Mouse (Mus musculus) adrenal gland, adult 8-10 months (tissue): ENCODE results near the gene Soga1. TPM values are rescaled to one million over a fixed set of nuclear protein-coding genes. Genes with fewer than 3 reads are reported as not detected.
A peak's percentile ranks its signal among the peaks of the same experiment; 100 is the strongest.

Source experiments
- DNase-seq: peaks from one replicate; pipeline ENCODE4 v3.0.0; 2022
- total RNA-seq, 4 experiments: library from RNA; stranded (reverse); gene quantifications; 2 replicates each; pipeline ENCODE4 v1.2.4; 2022

Soga1 gene
- total RNA-seq, 4 experiments from 2014 or later, result 38.6 to 50.0 (median 46.5) TPM

- no peak for DNase-seq
Measured at GRCm38 (mm10) chr2:157060557-157061305, 18.3 kb downstream of the Soga1 start.

DNA sequence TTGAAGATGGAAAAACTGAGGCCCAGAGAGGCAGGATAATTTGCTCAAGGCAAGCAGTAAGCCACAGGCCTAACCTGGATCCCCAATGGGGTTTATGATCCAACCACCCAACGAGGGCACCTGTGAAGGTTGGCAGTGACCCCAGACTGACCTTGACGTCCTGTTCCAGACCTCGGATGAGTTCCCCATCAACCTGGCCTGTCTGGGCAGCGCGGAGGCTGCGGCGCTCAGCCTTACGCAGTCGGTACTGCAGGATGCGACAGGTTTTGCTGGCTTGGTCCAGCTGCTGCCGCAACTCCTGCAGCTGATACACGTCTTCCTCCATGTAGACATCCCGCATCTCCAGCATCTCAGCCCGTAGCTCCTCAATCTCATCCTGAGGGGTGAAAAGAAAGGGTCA, 19.0 kb downstream of the Soga1 start:
- no peak for DNase-seq

GRCm38 (mm10) chr2:157059166-157059565, 19.9 kb downstream of the Soga1 start:
- no peak for DNase-seq

GRCm38 (mm10) chr2:157058342-157058998, 20.6 kb downstream of the Soga1 start:
- no peak for DNase-seq

DNA sequence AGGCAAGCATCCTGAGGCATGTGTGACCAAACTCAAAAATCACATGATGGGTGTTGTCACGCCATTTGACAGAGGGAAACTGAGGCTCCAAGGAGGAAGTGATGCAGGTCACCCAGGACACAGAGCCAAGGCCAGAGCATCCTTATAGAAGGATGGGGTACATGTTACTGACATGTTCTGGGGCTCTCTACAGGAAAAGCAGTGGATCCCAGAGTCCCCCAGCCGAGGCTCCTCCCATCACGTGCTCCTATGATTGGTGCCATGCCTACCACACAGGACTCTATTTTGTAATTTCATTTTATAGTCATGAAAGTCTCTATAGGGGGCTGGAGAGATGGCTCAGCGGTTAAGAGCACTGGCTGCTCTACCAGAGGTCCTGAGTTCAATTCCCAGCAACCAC, 21.3 kb downstream of the Soga1 start:
- no peak for DNase-seq

DNA sequence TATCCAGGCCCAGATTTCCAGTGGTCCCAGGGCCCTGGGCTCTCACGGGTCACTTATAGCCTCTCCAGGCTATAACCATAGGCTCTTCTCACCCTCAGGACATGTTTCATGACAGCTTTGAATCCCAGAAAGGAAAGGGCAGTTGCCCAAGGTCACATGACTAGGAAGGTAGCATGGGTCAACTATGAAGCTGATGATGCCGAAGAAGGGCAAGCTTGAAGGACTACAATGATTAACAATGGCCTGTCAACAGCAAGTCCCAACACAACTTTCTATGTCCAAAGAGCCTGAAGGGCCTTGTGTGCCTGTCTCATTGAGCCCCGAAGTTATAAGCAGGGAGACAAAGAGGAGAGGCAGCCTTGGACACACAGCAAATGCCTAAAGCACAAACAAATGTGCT, 21.9 kb downstream of the Soga1 start:
- DNase-seq, result no peak

DNA sequence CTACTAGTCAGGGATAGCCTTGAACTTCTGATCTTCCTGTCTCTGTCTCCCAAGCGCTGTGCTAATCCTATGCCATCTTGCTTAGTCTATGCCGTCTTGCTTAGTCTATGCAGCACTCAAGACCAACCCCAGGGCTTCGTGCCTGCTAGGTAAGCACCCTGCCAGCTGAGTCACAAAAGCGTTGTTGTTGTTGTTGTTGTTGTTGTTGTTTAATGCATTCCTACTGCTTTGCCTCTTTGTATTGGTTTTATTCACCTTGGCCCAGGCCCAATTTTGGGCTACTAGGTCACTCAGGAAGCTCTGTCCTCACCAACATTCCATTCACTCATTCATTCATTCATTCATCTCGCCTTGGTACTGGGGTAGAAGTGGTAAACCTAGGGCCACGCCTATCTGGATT, 23.3 kb downstream of the Soga1 start:
- no peak for DNase-seq

GRCm38 (mm10) chr2:157054816-157055215, 24.2 kb downstream of the Soga1 start:
- DNase-seq, result peak; percentile 63

DNA sequence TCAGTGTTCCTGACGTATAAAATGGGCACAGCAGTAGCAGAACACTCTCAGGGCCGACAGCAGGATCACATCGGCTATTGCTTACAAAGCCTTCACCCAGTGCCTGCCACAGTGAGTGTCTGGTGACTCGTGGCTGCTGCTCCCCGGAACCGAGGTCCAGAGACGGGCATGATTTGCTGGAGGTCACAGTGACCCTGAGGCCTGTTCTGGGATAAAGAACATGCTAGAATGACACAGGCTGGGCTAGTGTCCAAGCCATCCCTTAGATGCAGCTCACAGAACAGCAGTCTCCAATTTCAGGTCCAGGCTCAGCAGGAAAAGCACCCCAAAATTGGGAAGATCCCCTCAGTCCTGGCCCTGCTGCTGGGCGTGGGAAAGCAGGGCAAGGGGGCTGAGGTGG, 24.8 kb downstream of the Soga1 start:
- DNase-seq, result peak; percentile 94

DNA sequence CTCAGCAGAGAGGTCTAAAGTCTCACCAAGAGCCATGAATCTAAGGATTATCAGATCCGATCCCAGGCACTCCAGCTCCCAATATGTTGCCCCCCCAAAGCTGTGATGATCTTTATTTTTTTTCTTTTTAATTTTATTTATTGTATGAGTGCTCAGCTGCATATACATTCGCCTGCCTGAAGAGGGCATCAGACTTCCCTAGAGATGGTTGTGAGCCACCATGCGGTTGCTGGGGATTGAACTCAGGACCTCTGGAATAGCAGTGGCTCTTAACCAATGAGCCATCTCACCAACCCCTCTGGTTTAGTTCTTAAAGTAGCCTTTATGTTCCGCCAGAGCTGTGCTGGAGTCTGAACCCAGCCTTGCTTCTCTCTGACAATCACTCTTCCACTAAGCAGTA, 25.3 kb downstream of the Soga1 start:
- DNase-seq, result no peak

DNA sequence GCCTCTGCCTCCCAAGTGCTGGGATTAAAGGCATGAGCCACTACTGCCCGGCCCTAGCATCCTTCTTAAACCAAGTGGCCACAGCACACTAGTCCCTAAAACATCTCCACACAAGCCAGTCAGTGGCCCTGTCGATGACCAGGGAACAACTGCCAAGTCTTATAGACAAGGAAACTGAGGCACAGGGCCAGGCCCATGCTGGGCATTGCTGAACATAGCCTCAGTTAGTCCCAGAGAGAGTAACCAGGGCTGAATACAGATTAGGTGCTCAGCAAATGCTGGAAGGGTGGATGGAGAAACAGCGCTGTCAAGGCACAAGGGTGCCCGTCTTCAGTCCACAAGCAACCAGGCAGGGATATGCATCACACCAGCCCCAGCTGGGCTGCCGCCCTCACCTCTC, 25.9 kb downstream of the Soga1 start:
- no peak for DNase-seq

GRCm38 (mm10) chr2:157052448-157052847, 26.6 kb downstream of the Soga1 start:
- no peak for DNase-seq

DNA sequence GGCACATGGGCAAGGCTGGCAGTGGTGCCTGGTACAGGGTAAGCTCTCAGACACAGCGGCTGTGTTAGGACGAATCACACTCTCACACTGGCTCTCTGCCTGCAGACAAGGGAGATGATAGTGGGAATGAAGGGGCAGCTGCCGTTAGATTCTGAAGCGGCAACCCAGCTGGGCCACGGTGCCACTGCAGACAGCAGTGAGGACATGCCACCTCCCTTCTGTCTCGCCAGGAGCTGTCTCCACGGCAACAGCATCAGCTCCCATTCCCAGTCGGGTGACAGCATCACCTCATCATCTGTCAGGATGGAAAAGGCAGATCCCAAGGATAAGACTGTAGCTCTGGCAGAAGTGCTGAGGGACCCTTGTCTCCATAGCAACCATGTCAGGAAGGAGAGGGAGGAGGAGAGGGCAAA, 29.2 kb downstream of the Soga1 start:
- no peak for DNase-seq

DNA sequence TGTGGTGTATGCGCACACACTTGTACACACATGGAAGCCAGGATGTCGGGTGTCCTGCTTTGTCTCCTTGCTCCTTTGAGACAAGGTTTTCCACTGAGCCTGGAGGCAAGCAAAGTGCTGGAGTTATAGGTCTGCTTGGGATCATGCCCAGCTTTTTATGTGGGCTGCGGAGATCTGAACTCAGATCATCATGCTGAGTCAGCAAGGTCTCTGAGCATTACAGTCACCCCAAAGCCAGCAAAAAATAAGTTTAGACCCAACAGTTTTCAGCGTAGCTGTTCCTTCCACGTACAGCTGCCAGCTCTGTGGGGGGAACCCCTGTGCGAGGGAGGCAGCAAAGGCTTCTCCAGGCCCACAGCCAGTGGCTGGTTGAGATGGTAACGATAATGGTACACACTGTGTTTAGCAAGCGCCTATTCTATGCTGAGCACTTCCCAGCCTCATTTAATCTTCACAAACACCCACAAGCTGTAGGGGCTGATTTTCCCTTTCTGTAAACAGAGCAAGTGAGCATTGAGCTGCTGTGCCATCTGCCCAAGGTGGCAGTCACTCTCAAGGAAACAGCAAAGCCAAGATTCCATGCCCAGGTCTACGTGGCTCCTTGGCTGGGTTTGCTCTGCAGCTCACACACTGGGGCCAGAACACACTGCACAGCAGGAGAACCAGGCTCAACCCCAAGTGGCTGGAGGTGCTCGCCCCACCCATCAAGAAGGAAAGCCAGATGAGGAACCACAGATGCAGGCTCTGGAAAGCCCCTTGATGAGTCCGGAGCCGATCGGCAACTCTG, 30.5 kb downstream of the Soga1 start:
- no peak for DNase-seq

GRCm38 (mm10) chr2:157046956-157047355, 32.1 kb downstream of the Soga1 start:
- no peak for DNase-seq

DNA sequence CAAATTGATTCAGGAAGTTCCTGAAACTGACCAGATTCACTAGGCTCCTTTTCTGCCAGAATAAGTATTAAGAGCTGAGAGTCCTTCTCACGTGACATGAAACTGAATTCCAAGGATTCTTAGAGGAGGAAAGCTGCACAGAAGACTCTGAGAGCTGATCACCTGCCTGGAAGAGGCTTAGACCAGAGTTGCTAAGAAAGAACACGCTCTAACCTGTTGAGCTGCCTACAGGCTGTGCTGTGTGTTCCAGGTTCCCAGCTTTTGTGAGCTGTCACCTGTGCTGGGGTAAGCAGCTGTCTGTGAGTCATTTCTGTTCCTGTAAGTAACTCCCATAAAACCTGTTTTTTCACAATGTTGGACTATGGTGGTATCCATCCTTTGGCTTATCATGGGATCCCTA, 33.1 kb downstream of the Soga1 start:
- no peak for DNase-seq

DNA sequence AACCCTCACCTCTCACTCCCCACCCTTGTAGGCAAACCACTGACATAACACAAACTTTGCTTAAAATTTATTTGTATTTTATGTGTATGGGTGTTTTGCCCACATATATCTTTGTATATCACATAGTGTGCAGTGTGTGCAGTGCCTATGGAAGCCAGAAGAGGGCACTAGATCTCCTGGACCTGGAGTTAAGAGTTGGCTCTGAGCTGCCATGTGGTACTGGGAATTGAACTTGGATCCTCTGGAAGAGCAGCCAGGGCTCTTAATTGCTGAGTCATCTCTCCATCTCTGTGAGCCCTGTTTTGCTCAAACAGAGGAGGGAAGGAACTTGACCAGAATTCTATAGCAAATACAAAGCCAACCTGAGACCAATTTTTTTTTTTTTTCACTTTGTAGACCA, 35.1 kb downstream of the Soga1 start:
- no peak for DNase-seq

DNA sequence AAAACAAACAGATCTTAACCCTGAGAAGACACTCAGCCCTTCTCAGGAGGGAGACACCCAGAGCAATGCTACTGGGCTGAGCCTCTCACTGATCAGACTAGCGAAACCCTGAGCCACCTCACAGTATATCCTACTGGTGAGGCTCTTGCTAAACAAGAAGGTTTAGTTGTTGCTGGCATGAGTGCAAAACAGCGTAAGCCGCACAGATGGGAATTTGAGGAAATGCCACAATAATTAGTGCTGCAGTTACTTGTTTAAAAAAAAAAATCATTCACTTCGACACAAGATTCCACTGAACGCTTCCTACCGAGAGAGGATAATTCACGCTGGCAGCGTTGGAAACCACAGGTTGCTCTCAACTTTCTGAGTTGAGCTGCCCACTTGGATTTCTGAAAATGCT, 35.5 kb downstream of the Soga1 start:
- no peak for DNase-seq

GRCm38 (mm10) chr2:157041421-157041820, 37.6 kb downstream of the Soga1 start:
- DNase-seq, result no peak

- DNase-seq, result no peak
Measured at GRCm38 (mm10) chr2:157040649-157041046, 38.4 kb downstream of the Soga1 start.

GRCm38 (mm10) chr2:157039900-157040648, 39.0 kb downstream of the Soga1 start:
- peak; percentile 65 for DNase-seq

DNA sequence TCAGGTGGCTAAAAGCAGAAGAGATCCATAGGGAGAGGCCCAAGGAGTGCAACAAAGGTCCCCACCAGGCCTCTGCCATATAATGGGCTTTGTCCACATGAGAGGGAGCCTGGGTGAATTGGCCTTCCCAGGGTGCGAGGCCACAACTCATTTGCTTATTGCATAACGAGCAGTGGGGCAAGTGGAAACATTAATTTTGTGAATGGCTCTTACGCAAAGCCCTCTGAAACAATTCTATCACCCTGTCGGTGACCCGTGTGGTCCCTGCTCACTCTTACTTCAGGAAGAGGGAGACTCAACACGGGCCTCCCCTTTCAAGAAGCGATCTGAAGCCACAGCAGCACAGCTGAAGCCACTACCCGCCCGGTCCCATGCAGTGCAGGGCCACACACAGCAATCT, 41.8 kb downstream of the Soga1 start:
- DNase-seq, result peak; percentile 59

DNA sequence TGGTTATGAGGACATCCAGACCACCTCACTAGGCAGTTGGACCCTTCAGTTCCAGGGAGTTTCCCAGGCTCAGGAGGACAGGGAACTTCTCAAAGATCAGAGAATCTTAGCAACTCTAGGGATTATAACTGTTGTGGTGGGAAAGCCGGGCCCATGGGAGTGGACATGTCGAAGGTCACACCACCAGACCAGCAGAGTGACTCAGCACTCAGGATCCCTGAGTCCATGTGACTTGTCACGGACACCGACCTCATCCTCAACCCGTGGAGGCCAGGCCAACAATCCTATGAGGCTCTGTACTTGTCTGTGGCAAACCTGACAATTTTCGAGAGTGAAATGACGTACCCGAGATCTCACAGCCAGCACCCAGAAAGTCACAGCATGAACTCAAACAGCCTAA, 42.7 kb downstream of the Soga1 start:
- DNase-seq, result peak; percentile 84
